Mouse (Mus musculus): ENCODE results near the gene Pdk2.

Gene Pdk2

DNA sequence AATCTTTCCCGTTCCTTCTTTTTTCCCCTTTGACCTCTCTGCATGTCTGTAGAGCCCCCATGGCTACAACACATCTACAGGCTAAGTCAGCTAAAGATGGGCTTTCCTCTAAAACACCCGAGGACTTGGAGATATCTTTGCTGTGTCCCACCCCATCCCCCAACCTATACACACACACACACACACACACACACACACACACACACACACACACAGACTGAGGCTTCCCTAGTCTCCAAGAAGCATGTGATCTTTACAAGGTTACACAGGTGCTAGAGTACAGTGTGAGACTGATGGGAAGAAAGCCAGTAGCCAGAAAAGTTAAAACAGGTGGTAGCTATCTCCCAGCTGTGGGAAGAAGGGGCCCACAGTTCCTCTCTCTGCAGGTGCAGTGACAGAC lies 54.7 kb downstream of the Pdk2 start:
- DNase-seq (ENCODE audit: low spot score): no peak

DNA sequence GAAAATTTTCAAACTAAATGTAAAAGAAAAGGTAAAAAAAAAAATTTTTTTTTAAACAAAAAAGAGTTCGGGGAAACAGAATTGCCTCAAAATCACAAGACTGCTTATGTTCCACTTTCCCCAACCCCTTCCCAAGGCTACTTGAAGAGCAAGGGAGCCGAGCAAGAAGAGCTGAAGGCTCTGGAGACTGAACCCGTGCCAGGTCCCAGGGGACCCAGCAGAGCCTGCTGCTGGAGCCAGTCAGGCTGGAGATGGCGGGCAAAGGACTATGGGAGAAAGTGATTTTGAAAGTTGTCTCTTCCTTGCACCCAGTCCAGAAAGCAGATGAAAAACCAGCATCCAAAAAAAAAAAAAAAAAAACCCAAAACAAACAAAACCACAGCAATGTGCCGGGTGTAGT lies 55.3 kb downstream of the Pdk2 start:
- no peak for DNase-seq (ENCODE audit: low spot score)

DNA sequence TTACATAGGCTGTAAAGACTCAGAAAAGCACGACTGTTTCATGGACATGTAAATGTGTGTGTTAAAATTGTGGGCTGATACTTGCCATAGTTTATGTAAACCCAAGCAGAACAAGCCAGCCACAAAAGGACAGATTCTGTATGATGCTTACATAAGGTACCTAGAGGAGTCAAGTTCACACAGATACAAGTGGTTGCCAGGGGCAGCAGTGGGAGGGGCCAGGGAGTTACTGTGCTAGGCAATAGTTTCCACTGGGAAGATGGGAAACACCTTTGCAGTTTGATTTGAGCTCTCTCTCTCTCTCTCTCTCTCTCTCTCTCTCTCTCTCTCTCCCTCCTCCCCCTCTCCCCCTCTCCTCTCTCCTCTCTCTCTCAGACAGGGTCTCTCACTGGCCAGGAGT lies 56.0 kb downstream of the Pdk2 start:
- DNase-seq (ENCODE audit: low spot score): peak; percentile 17

DNA sequence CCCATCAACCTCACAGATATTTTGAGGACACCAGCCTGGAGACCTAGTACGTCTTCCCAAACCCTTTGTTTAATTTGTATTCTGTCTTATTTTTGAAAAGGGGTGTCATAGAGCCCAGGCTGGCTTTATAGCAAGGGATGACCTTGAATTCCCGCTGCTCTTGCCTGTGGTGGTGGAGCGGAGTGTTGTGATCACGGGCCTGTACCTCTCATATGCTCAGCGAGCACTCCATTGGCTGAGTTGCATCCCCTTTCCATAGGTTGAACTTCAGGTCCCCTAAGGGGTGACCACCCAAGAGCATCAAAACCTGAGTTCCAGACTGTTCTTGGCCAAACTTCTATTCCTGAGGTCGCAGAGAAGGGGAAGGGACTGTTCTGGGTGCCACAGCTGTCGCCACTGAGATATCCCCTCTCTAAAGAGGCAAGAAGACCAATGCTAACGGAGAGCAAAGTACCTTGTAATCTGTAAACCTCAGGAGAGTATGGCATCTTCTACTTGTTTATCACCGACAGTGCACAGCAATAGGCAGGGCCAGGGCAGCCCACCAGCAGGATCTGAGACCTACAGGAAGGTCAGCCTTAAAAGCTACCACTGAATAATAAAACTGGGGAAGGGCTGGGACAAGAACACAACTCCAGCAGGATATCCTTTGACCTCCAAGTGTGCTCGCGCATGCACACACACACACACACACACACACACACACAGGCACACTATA lies 61.5 kb downstream of the Pdk2 start:
- no peak for DNase-seq (ENCODE audit: low spot score)

DNA sequence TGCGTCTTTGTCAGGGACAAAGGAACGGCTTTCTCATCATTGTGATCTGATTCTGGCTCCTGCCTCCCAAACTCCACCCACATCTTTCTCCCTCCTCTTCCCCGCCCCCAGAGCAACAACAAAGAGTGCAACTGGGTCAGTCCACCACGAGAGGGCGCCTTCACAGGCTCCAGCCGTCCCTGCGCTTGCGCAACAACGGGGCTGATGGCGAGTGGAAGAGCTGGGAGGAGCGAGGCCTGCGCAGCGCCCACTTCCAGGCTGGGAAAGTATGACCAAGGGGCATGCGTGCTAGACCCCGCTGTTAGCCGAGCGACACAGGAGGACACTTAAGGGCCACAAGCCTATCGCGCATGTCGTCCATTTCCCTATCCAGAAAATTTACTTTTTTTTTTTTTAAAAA lies 62.2 kb downstream of the Pdk2 start:
- DNase-seq (ENCODE audit: low spot score): peak; percentile 99

DNA sequence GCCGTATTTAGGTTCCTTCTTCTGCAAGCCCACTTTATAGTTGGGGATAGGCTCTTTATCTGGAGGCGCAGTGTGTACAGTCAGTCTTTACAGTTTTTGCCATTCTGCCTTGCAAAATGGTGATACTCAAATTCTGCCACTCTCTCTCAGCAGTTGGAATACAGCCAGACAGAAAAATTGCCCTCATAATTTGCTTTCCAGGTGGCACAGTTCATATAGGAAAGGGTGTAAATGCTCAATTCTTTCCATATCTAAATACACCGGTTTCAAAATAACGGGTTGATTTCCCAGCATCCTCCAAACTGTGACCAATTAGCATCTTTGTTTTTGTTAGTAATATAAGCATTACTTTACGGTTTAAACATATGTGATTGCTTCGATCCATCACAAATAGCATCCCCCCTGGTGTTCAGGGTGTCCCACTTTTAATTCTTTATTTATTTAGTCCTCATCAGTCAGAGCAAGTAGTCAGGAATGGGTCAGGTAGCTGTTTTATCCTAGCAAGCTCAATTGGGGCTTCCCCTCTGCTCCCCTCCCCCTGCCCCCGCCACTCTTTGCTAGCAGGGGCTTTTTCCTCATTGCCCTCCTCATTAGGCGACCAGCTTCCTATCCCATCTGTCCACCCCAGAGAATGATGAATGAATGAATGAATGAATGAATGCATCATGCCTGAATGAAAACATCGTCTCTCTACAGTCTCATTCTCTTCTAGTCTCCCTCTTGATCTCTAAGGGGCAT lies 62.8 kb downstream of the Pdk2 start:
- DNase-seq (ENCODE audit: low spot score): no peak
